Mouse (Mus musculus): ENCODE data around the gene Gm20831. TPM values are rescaled to one million over a fixed set of nuclear protein-coding genes. Genes with fewer than 3 reads are reported as not detected.

Gm20831 gene
- not detected in 2 replicates for polyA plus RNA-seq (2015; fragmentation: Nextera tagmentation; extraction: Ambion mirVana)

DNA sequence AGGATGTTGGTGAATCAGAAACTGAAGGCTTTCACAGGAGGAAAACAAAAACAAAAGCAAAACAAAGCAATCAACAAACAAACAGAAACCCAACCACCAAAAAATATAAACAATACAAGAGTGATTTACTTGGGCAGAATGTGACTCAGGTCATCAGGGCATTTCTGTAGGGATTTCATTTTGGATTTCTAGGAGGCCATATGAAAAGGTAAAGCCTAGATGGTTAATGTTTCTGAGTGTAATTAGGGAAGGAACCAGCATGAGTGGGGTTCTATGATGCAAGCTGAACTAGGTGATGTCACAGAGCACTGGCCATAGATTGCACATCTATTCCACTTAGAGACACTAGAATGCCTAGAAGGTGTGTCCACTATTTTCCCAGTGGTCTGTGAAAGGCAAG is at the start of gene Gm20831, which contains the start of gene Gm20772:
Gene Gm20831, plus strand, starts transcription at position 301 of the 400 bp plus-strand sequence.
Gene Gm20772, plus strand, starts transcription at position 301 of the 400 bp plus-strand sequence.

DNA sequence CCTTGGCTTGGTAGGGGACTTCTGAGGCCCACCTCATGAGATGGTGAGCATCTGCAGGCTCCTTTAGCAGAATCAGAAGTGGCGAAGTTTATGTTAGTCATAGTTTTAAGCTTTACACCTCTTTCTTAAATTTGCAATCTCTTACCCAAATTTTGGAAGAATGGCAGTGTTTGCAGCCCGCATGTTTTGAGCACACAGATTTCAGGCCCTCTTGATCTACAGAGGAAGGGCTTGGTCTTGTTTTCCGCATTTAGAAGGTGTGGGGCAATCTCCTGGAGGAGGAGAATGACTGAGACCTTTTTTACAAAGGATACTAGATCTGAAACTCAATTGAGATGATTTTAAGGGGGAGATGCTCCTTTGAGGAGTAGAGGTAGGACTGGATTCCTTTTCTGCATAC is 28.4 kb upstream of the Gm20831 start, which contains the start of gene Gm21904:
Gene Gm21904, minus strand, starts transcription at position 101 of the 400 bp plus-strand sequence.

DNA sequence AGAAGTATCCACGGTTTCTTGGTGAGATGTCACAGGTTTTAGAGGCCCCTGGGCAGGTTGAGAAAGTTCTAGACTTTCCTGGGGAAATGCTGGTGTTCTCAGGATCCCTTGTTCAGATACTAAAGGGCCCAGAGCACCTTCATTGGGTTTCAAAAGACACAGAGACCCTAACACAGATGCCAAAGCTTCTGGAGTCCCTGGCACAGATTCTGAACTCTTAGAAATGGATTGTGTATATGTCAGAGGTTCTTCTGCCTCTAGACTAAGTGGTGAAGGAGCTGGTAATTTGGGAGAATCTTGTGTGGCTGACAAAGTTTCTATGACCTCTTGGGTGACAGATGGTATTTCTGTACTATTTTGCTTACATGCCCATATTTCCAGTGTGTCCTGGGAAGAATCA is 62.7 kb downstream of the Gm20831 start, which contains the start of gene Srsy:
Gene Srsy, minus strand, starts transcription at position 101 of the 400 bp plus-strand sequence.

Other genes with a start within 250 kb of the Gm20831 start
- gene Gm21904, start 28.5 kb upstream of the Gm20831 start, polyA plus RNA-seq (2015; fragmentation: Nextera tagmentation; extraction: Ambion mirVana), result not detected in 2 replicates
- gene Gm20772, start within 50 bp of the Gm20831 start, polyA plus RNA-seq (2015; fragmentation: Nextera tagmentation; extraction: Ambion mirVana), result not detected in 2 replicates
- gene Srsy, start 62.6 kb downstream of the Gm20831 start, polyA plus RNA-seq (2015; fragmentation: Nextera tagmentation; extraction: Ambion mirVana), result not detected in 2 replicates
- gene Gm21764, start 187.1 kb downstream of the Gm20831 start, polyA plus RNA-seq (2015; fragmentation: Nextera tagmentation; extraction: Ambion mirVana), result not detected in 2 replicates
- not detected in 2 replicates for gene Ssty1, start 214.4 kb downstream of the Gm20831 start, polyA plus RNA-seq (2015; fragmentation: Nextera tagmentation; extraction: Ambion mirVana)

All from skeletal muscle tissue, postnatal 0 days (tissue).